Mouse (Mus musculus) kidney, embryonic 14.5 days (tissue): ENCODE results near the gene Ccdc88c. TPM values are rescaled to one million over a fixed set of nuclear protein-coding genes. Genes with fewer than 3 reads are reported as not detected.
A peak's percentile ranks its signal among the peaks of the same experiment; 100 is the strongest.

ENCODE experiments used
- ATAC-seq: fragments of 200-750 bp; cut with Nextera tagmentation; 2 replicates; pipeline ENCODE4 v1.8.0; 2017; ENCODE audit warnings: moderate number of reproducible peaks, mild to moderate bottlenecking, moderate TSS enrichment, moderate library complexity; ENCODE audit not compliant: low FRiP score, low TSS enrichment
- H3K27ac ChIP-seq: fragments of 300-500 bp; sonication (generic); 2 replicates; pipeline ENCODE4 v1.5.1; 2014; ENCODE audit warnings: low read depth, mild to moderate bottlenecking, low read length, moderate library complexity, mixed read lengths
- H3K27me3 ChIP-seq: fragments of 300-500 bp; sonication (generic); 2 replicates; pipeline ENCODE4 v1.6.1; 2014; ENCODE audit warnings: mild to moderate bottlenecking, low read length; ENCODE audit not compliant: control insufficient read depth, insufficient read depth
- H3K36me3 ChIP-seq: fragments of 300-500 bp; sonication (generic); 2 replicates; pipeline ENCODE4 v1.6.1; 2014; ENCODE audit warnings: low read length, mixed read lengths; ENCODE audit not compliant: control insufficient read depth, insufficient read depth
- H3K4me1 ChIP-seq: fragments of 300-500 bp; sonication (generic); 2 replicates; pipeline ENCODE4 v1.6.1; 2014; ENCODE audit warnings: low read length, mixed read lengths; ENCODE audit not compliant: control insufficient read depth, insufficient read depth
- H3K4me2 ChIP-seq: fragments of 300-500 bp; sonication (generic); replicated peaks from 2 replicates; pipeline ENCODE4 v1.6.1; 2014; ENCODE audit warnings: low read depth, mild to moderate bottlenecking, low read length
- H3K4me3 ChIP-seq: fragments of 300-500 bp; sonication (generic); 2 replicates; pipeline ENCODE4 v1.5.1; 2014; ENCODE audit warnings: mild to moderate bottlenecking, low read length
- H3K9ac ChIP-seq: fragments of 300-500 bp; sonication (generic); 2 replicates; pipeline ENCODE4 v1.6.1; 2014; ENCODE audit warnings: low read depth, mild to moderate bottlenecking, low read length, moderate library complexity
- H3K9me3 ChIP-seq: fragments of 300-500 bp; sonication (generic); 2 replicates; pipeline ENCODE4 v1.6.1; 2016; ENCODE audit warnings: low read length; ENCODE audit not compliant: control insufficient read depth
- WGBS: fragments of 180-500 bp; shearing (Covaris S2); extraction: QIAGEN DNeasy Blood & Tissue Kit; methylation state at CpG from one replicate; pipeline ENCODE4 v1.1.7; 2014; 5-methylcytosine and 5-hydroxymethylcytosine counted together
- polyA plus RNA-seq: library from polyadenylated mRNA; unstranded; fragments of >200 nt; fragmentation: Nextera tagmentation; extraction: Ambion mirVana; gene quantifications from 2 replicates; pipeline ENCODE4 v1.2.1, GENCODE M21; 2014

The Ccdc88c gene
- polyA plus RNA-seq, 1 experiment from 2014 or later = 15.3 TPM

DNA sequence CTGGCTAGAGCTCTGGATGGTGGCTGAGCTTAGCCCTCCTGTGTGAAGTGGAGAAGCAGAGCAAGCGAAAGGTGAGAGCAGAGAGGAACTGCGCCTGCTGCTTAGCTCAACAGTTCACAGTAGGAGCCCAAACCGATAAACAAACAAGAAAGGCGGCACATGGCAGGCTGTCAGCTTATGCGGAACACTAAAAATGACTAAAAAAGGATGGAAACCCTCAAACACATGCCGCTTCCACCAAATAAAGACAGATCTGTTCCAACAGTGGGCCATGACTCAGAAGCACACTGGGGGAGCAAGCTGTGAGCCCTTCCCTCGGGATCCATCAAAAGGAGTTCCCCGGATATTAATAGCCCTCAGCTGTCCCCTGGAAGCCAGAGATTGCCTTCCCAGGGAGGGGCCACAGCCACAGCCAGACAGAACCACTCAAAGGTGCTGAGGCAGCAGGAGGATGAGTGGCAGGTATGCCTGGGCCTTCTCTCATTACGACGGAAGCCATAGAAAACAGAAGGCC lies 20.8 kb downstream of the Ccdc88c start:
- Histone ChIP-seq H3K9ac (no peak overlapping the region), H3K27ac (no peak overlapping the region), H3K27me3 (no peaks in the 10 kb centered on the region), H3K9me3 (no peaks in the 10 kb centered on the region), H3K4me2 (no peak overlapping the region), H3K4me3 (no peak overlapping the region), H3K36me3 (no peaks in the 10 kb centered on the region), H3K4me1 (peaks cover 59% of the 10 kb centered on the region)
- ATAC-seq = no peak
- 22% methylated on average over 10 of the region's 10 CpGs for WGBS

GRCm38 (mm10) chr12:101007427-101007826 lies 21.4 kb downstream of the Ccdc88c start:
- 60% methylated on average over 9 of the region's 9 CpGs for WGBS

GRCm38 (mm10) chr12:101005665-101006420 lies 23.0 kb downstream of the Ccdc88c start:
- Histone ChIP-seq H3K9ac (no peak overlapping the region), H3K4me2 (no peak overlapping the region), H3K4me1 (peaks cover 59% of the 10 kb centered on the region), H3K27ac (no peak overlapping the region), H3K36me3 (no peaks in the 10 kb centered on the region), H3K4me3 (no peak overlapping the region), H3K27me3 (no peaks in the 10 kb centered on the region), H3K9me3 (no peaks in the 10 kb centered on the region)
- WGBS = 84% methylated on average over 12 of the region's 12 CpGs
- ATAC-seq = no peak

More at GRCm38 (mm10) chr12:101007427-101007826, 21.4 kb downstream of the Ccdc88c start:
- no peak for ATAC-seq
- H3K27ac ChIP-seq = no peak overlapping the region
- H3K9me3 ChIP-seq = no peaks in the 10 kb centered on the region
- H3K27me3 ChIP-seq = no peaks in the 10 kb centered on the region
- no peaks in the 10 kb centered on the region for H3K36me3 ChIP-seq
- H3K4me2 ChIP-seq = no peak overlapping the region
- no peak overlapping the region for H3K9ac ChIP-seq
- no peak overlapping the region for H3K4me3 ChIP-seq
- H3K4me1 ChIP-seq = peaks cover 59% of the 10 kb centered on the region

DNA sequence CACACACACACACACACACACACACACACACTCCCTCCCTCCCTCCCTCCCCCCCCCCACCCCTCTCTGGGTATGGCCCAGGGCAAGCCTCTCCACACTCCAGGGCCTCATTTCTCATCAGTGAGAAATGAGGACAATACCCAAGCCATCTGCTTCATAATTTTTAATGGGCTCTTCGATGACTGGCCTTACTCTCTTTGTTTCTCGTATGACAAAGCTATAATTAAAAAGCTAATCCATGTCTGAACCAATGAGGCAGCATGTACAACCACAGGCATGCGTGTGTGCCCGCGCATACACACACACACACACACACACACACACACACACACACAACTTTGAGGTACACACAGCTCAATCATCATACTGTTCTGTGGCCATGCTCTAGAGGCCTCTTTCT lies 23.9 kb downstream of the Ccdc88c start:
- no peak overlapping the region for H3K4me3 ChIP-seq
- H3K4me1 ChIP-seq = peaks cover 56% of the 10 kb centered on the region
- no peaks in the 10 kb centered on the region for H3K36me3 ChIP-seq
- H3K27ac ChIP-seq = no peak overlapping the region
- no peak overlapping the region for H3K9ac ChIP-seq
- H3K9me3 ChIP-seq = no peaks in the 10 kb centered on the region
- H3K4me2 ChIP-seq = no peak overlapping the region
- WGBS = 88% methylated on average over 5 of the region's 5 CpGs
- no peak for ATAC-seq
- no peaks in the 10 kb centered on the region for H3K27me3 ChIP-seq

DNA sequence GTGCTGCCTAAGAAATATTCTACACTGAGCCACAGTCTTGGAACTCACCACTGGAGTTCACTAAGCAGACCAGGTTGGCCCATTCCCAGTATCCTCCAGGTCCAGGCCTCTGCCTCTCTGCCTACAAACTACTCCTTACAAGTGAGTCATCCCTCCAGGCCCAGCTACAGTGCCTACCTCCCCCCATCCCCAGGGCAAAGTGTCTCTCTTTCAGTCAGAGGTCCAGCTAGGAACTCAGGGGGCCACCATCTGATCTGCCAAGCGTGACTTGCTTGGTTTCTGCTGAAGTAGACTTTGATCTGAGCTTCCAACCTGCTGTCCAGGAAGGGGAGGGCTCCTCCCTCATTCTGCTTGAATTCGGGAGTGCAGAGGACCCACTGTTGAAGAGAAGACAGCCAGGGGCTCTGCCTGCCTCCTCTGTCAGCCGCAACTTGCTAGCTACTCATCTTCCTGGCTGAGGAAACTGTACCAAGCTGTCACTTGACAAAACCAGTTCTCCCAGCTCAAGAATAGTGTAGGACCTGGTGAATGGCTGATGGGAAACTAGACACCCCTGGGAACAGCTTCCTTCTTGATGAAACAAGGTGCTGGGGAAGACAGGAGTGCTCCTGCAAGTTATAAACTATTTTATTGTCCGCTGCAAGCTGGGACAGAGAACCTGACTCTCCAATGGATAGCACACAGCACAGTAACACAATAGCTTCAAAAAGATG lies 25.9 kb downstream of the Ccdc88c start:
- H3K36me3 ChIP-seq = no peaks in the 10 kb centered on the region
- H3K27me3 ChIP-seq = no peaks in the 10 kb centered on the region
- H3K9me3 ChIP-seq = no peaks in the 10 kb centered on the region
- no peak overlapping the region for H3K9ac ChIP-seq
- H3K4me3 ChIP-seq = no peak overlapping the region
- peaks cover 66% of the 10 kb centered on the region for H3K4me1 ChIP-seq
- H3K27ac ChIP-seq = peak overlapping the region; percentile 18; the same call in 1 of the 2 replicates
- WGBS = 19% methylated on average over 4 of the region's 4 CpGs
- H3K4me2 ChIP-seq = no peak overlapping the region
- peak; percentile 74 for ATAC-seq

DNA sequence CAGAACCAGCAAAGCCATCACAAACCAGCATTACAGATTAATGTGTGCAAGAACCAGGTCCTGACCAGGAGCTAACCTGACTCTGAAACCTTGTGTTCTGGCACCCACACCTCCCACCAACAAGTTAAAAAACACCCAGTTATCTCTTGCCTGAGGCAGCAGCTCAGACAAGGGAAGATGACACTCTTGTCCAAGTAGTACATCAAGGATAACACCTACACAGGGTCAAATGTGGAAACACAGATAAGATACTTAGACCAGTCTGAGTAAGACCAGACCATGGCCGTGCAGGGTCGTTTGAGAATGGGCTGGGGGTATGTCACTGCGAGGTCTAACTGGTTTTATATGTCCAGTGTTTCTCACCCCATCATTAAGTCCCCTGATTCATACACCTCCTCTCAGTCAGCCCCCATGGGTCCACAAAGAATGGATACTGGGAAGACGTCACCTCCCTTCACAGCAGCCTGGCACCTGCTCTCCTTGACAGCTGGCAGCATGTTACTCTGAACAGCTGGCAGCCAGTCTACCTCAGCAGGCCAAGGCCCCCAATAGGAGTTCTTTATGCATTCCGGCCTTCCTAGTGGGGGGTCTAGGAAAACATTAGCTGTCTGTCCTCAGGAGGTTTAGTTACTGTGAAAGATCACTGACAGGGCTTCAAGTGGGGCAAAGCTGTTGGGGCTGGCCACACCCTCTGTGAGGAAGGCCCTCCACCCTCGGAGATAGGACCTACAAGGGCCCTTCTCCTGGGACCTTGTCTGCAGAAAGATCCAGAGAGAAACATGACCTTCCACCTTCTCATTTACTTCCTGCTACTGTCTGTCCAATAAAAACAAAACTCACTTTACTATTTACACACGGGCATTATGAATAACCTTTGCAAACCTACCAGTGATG lies 29.5 kb downstream of the Ccdc88c start:
- H3K9me3 ChIP-seq = no peaks in the 10 kb centered on the region
- no peak for ATAC-seq
- no peaks in the 10 kb centered on the region for H3K36me3 ChIP-seq
- H3K4me1 ChIP-seq = peaks cover 82% of the 10 kb centered on the region
- H3K4me2 ChIP-seq = no peak overlapping the region
- no peak overlapping the region for H3K4me3 ChIP-seq
- no peak overlapping the region for H3K27ac ChIP-seq
- 39% methylated on average over 7 of the region's 7 CpGs for WGBS
- H3K27me3 ChIP-seq = no peaks in the 10 kb centered on the region
- no peak overlapping the region; the same call in 1 of the 2 replicates for H3K9ac ChIP-seq

DNA sequence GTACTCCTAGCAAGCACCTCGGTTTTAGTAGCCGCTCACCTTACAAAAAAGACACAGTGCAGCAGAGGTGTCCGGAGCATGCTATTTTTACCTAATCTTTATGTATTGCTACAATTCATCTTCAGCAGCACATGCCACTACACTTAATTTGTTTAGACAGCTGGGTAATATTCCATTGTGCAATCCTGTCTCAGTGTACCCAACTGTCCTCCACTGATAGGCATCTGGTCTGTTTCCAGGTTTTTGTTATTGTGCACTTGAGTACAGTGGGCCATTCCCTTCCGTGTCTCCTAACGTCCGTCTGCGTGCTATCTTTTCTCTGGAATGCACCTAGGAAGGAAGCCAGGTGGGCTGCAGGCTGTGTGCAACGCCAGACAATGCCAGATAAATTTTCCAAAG lies 30.3 kb downstream of the Ccdc88c start:
- Histone ChIP-seq H3K9ac (no peak overlapping the region), H3K27ac (no peak overlapping the region), H3K36me3 (no peaks in the 10 kb centered on the region), H3K4me2 (no peak overlapping the region), H3K4me1 (peaks cover 82% of the 10 kb centered on the region), H3K27me3 (no peaks in the 10 kb centered on the region), H3K4me3 (no peak overlapping the region), H3K9me3 (no peaks in the 10 kb centered on the region)
- WGBS = 52% methylated on average over 8 of the region's 8 CpGs
- no peak for ATAC-seq

GRCm38 (mm10) chr12:100997830-100998563 lies 30.9 kb downstream of the Ccdc88c start:
- Histone ChIP-seq H3K9ac (no peak overlapping the region), H3K4me3 (no peak overlapping the region), H3K4me1 (peaks cover 81% of the 10 kb centered on the region), H3K4me2 (no peak overlapping the region), H3K9me3 (no peaks in the 10 kb centered on the region), H3K27ac (no peak overlapping the region), H3K36me3 (no peaks in the 10 kb centered on the region), H3K27me3 (no peaks in the 10 kb centered on the region)
- WGBS = 24% methylated on average over 10 of the region's 10 CpGs
- ATAC-seq = no peak
